Mouse (Mus musculus) MEL (cell line): Measurements from ENCODE around the gene Gpr150.

ENCODE experiments used
- CTCF ChIP-seq, 3 experiments: IDR thresholded peaks in 2 of 3; conservative IDR thresholded peaks in 1 of 3; 2 replicates each; pipeline ENCODE4 v1.5.1; 2011 to 2012; ENCODE audit warnings: low read length in 3 of 3, low read depth in 2 of 3, mild to moderate bottlenecking in 2 of 3, improper control_type of control experiment in 1 of 3, inconsistent platforms in 1 of 3, mixed read lengths in 1 of 3, moderate library complexity in 1 of 3; ENCODE audit not compliant: control insufficient read depth in 1 of 3, insufficient read depth in 1 of 3, poor library complexity in 1 of 3, severe bottlenecking in 1 of 3
- GATA1 ChIP-seq: IDR thresholded peaks from 2 replicates; pipeline ENCODE4 v1.6.1; 2011; ENCODE audit warnings: low read depth, low read length, improper control_type of control experiment
- KAT2A ChIP-seq: conservative IDR thresholded peaks from 2 replicates; pipeline ENCODE4 v1.6.1; 2012; ENCODE audit warnings: low read depth, low read length, improper control_type of control experiment, inconsistent platforms
- POLR2A ChIP-seq, 2 experiments: IDR thresholded peaks; 2 replicates each; pipeline ENCODE4 v1.6.1; 2011 to 2012; ENCODE audit warnings: low read length in 2 of 2, mild to moderate bottlenecking in 2 of 2, control low read depth in 1 of 2, improper control_type of control experiment in 1 of 2, low read depth in 1 of 2, moderate library complexity in 1 of 2; ENCODE audit not compliant: control insufficient read depth in 1 of 2, insufficient read depth in 1 of 2, poor library complexity in 1 of 2

DNA sequence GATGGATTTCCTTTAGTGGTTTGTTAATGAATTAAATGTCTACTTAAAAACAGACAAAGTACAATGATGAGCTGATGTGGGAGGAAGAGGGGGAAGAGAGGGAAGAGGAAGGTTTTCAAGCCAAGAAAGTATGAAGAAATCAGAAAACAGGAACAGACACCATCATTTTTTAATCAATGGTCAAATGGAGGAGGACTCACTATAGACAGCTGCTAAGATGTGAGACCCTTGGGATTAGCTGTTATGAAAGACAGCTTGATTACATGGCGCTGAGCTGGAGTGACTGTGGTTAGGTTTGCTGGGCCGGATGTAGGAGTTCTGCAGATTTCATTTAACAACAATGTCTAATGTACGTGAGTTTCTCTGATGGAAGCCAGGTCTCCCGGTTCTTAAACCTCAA, 6.8 kb upstream of the Gpr150 start:
- TF ChIP-seq CTCF (IDR thresholded peaks at IDR 0.05 in 2 of 3, conservative IDR thresholded peaks at IDR 0.05 in 1 of 3; ENCODE audit: control insufficient read depth in 1 of 3, insufficient read depth in 1 of 3, low read depth in 2 of 3, low read length in 3 of 3, poor library complexity in 1 of 3, severe bottlenecking in 1 of 3): no peak
- no peak for TF ChIP-seq POLR2A (IDR thresholded peaks at IDR 0.05; ENCODE audit: control insufficient read depth in 1 of 2, insufficient read depth in 1 of 2, low read depth in 1 of 2, low read length in 2 of 2, poor library complexity in 1 of 2)
- TF ChIP-seq KAT2A: no peak
- no peak for TF ChIP-seq GATA1
